Mouse (Mus musculus) left cerebral cortex, postnatal 4 days (tissue): ENCODE data around the gene Dab2ip. TPM values are rescaled to one million over a fixed set of nuclear protein-coding genes. Genes with fewer than 3 reads are reported as not detected.

Experiments
- DNase-seq: peaks from one replicate; pipeline ENCODE4 v3.0.0-alpha.2; 2022
- intact Hi-C: fragments of 180-260 bp; cut with DNase I; formaldehyde crosslinking; loops from one replicate; pipeline ENCODE4 v1.15.1; 2025
- total RNA-seq, 2 experiments: library from RNA; stranded (reverse); gene quantifications; 2 replicates each; pipeline ENCODE4 v1.2.3; 2021

Gene Dab2ip
- total RNA-seq, 2 experiments from 2014 or later: 125 to 135 TPM

DNA sequence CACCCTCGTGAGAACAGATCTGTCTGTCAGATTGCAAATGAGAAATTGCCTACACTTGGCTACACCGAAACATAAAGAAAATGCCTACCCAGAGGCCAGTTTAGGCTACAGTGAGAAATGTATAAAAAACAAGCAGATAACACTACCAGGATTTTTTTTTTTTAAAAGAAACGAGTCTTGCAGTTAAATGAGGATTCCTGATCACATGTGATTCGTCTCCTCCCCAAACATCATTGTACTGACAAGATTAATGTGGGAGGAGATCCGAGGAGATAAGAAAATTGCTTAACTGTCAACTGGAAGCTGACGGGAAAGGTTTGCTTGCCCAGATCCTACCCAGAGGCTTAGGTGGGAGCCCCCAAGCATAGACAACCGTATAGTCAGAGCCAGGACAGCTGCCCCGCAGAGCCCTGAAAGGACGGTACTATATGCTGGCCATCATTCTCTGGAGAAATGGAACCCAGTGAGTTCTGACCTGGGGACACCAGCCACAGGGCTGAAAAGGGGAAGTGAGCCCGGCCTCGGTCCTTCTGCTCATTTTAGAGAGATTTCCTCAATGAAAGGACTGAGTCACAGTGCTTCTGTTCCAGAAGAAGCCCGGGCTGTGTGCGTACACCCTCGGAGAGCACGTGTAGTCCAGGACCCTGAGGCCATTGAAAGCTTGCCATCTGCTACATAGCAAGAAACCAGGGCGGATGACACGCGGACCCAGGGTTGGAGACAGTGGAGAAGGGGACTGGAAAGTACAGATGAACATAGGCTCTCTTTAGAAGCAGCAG is 173.8 kb downstream of the Dab2ip start:
- intact Hi-C loops: no loop called here
- DNase-seq: no peak

DNA sequence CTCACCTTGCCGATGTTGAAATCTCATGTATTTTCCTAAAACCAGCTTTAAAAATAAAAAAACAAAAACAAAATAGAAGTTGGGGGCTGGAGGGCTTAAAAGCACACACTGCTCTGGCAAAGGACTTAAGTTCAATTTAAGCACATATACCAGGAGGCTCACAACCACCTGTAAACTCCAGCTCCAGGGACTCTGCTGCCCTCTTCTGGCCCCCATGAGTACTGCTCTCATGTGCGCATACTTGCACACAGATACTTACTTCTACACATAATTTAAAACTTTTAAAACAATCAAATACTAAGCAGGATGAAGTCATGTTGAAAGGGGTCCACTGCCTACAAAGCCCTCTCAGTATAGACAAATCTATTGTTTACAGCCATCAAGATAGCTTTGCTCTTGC is 176.9 kb downstream of the Dab2ip start:
- intact Hi-C loops: no loop called here
- DNase-seq: no peak

GRCm38 (mm10) chr2:35736061-35736460 is 178.0 kb downstream of the Dab2ip start:
- DNase-seq: no peak
- intact Hi-C loops: no loop called here

- no peak for DNase-seq
- intact Hi-C loops: no loop called here
These were observed 179.5 kb downstream of the Dab2ip start for GRCm38 (mm10) chr2:35737467-35738027.

DNA sequence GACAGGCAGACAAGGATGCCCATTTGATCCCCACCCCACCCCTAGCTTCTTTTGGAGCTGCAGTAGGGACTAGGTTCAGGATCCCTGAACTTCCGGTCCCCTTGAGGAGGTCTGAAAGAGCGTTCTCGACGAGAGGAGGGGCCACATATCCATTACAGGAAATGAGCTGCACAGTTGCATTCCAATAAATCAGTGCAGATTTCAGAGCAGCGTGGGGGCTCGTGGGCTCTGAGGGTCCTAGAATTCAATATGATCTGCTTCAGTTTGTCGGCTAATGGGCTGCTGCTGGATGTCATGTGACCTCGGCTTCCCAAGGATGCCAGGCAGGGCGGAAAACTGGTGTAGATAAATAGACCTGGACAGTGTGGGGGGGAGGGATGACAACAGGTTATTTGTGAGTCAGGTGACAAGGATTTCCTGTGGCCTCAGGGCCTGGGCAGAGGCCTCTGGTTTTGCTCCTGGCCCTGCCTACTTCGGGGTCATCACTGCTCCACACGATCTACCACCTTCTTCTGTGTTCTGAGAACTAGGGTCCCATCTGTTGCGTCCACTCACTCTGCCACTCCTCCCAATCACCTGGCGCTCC is 181.7 kb downstream of the Dab2ip start:
- intact Hi-C loops: no loop called here

DNA sequence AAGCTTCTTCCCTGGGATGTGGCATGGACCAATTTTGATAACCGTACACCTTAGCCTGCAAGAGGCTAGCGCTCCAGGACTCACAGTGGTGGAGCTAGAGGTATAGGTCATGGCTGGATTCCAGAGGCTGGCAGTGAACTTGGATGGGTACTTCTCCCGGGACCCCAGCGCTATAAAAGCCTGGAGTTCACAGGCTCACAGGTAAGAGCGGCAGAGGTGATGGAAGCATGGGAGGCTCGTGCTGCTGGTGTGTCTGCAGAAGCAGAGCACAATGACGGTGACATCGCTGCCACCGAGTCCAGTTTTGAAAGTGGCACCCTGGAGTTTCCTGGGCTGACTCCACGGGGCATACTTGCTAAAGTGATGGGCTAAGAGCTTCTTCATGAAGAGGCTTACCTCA is 187.8 kb downstream of the Dab2ip start:
- intact Hi-C loops: no loop called here
- DNase-seq: no peak

More for the DNA sequence above, 181.7 kb downstream of the Dab2ip start:
- DNase-seq: no peak

DNA sequence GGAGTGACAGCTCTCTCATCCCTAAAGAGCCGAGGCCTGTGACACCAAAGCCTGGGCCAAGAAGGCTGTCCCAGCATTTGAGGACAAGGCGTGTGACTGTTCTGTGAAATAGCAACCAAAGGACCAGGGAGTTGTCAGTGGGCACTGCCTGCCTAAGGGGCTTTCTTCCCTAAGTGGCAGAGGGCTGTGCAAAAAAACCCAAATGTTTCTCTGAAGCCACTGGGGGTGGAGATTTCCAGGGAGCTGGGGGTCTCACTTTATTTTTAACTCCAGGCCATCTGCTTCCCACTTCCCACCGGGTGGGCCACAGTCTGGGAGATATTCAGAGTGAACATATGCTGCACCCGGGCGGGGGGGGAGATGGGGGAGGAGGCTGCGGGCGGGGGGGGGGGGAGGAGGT is 188.6 kb downstream of the Dab2ip start:
- intact Hi-C loops: no loop called here
- peak; percentile 77 for DNase-seq

DNA sequence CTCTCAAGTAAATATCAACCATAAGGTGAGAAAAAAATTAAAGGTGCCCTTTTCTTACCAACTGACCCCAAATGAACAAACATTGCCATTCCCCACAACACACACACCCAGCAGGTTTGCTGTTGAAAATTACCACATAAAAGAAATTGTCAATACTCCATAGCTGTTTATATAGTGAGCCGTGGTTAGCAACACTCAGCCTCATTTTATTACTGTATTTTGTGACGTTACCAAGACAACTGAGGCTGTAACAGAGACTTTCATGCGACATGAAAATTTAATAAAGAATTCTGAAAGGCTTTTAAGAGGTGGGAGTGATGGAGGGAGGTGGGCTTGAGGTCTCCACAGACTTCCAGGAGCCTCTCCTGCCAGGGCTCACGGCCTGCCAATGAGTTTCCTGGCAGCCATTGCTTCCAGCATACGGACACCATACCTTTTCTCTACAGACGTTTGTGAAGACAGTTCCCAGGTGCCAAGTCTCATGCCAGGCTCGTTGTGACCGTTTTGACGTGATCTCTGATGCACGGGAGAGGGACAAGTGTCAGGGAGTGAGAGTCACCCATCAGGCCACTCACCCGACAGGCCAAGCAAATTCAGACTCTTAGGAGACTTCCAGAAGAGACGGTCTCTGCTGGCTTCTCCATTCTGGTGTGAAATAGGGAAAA is 189.4 kb downstream of the Dab2ip start:
- intact Hi-C loops: no loop called here
- DNase-seq: no peak

DNA sequence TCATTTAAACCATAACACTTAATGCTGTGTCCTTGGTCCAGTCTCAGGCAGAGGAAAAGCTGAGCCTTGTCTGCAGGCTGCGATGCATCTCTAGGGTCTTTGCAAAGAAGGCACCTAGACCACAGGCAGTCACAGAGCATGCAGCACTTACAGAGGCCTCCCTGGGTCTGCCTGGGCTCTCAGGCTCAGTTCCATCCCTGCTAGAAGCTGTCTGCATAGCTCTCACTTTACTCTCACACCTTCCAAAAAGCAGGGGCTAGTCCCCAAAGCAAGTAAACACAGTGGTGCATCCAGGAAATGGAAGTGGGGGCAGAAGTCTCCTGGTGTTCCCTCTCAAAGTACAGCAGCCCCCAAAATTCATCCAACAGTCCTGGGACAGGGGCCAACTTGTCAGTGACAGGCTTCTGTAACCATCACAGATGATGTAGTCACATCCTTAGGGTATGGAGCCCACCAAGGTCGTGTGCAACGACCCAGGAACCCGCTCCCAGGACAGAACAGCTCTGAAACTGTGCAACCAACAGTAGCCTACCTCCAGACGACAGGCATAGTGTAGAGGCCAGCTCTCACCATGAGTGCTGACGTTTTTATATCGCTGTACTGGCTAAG is 192.6 kb downstream of the Dab2ip start:
- intact Hi-C loops: no loop called here
- no peak for DNase-seq

- no peak for DNase-seq
- intact Hi-C loops: no loop called here
These were observed 193.9 kb downstream of the Dab2ip start for GRCm38 (mm10) chr2:35751781-35752505.

DNA sequence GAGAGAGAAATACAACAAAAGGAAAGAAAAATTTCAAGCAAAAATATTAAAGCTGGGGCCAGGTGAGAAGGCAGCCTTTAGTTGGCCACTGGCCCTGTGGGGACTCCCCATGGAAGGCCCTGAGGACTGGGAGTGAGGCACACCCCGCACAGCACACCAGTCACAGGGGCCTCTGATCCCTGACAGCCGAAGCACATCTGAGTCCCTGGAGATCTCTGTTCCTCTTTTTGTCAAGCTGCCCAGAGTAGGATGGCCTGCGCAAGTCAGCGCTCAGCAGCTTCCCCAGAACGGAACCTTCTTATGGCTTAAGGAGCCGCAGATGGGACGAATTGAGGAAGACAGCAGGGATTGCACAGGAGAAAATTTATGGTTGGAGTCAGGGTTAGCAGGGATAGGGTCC is 198.4 kb downstream of the Dab2ip start:
- no peak for DNase-seq
- intact Hi-C loops: no loop called here

DNA sequence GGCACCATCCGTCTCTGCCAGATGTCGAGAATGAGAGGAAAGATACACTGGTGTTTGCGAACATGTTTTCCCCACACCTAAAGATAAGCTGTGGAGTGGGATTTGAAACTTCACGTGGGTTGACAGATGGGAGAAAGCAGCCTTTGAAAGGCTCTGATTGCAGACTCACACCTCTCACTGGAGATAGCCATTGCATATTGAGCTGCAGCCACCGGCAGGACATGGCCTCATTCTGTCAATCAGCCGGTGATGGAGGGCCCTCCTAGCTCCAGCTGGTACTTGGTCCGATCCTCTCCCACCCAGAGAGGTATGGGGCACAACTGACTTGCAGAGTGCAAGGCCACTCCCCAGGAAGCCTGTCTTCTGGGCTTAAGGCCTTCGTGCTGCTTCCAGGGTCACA is 202.3 kb downstream of the Dab2ip start:
- DNase-seq: no peak
- intact Hi-C loops: no loop called here

DNA sequence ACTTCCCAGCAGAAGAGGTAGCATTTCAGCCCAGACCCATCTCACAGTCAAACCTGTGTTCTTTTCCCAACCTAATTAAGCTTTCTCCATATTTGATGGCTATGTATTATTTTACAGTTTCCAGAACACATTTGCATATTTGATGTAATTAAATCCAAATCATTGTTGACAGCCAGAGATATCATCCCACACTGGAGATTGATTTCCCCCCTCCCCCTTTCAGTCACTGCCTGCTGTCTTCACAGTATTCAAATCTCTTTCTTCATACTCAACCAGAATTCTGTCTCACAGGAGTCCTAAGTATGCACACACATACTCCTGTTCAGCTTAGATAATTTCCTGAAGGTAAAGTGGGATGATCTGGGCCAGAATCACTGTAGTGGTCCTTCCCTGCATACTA is 202.8 kb downstream of the Dab2ip start:
- DNase-seq: no peak
- intact Hi-C loops: no loop called here

DNA sequence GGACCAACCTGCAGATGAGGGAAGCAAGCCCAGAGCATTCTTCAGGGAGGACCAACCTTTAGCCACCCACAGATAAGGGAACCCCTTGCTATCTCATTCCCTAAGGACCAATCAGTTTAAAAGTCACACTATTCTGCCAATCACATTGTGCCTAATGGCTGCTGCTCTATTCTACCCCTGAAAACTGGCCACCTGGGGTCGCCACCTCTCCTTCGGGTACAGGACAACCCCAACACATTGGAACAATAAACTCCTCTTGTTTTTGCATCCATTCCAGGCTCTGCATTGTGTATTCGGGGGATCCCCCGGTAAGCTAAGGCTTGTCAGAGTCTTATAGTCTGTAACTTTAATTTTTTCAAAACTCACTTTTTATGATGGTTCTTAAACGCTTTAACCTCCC is 203.4 kb downstream of the Dab2ip start:
- DNase-seq: no peak
- intact Hi-C loops: no loop called here

- DNase-seq: no peak
- intact Hi-C loops: no loop called here
These were observed 205.8 kb downstream of the Dab2ip start for GRCm38 (mm10) chr2:35763818-35764217.

GRCm38 (mm10) chr2:35764328-35764727 is 206.3 kb downstream of the Dab2ip start:
- no peak for DNase-seq
- intact Hi-C loops: no loop called here

- no peak for DNase-seq
These were observed 209.9 kb downstream of the Dab2ip start for GRCm38 (mm10) chr2:35767834-35768537.

DNA sequence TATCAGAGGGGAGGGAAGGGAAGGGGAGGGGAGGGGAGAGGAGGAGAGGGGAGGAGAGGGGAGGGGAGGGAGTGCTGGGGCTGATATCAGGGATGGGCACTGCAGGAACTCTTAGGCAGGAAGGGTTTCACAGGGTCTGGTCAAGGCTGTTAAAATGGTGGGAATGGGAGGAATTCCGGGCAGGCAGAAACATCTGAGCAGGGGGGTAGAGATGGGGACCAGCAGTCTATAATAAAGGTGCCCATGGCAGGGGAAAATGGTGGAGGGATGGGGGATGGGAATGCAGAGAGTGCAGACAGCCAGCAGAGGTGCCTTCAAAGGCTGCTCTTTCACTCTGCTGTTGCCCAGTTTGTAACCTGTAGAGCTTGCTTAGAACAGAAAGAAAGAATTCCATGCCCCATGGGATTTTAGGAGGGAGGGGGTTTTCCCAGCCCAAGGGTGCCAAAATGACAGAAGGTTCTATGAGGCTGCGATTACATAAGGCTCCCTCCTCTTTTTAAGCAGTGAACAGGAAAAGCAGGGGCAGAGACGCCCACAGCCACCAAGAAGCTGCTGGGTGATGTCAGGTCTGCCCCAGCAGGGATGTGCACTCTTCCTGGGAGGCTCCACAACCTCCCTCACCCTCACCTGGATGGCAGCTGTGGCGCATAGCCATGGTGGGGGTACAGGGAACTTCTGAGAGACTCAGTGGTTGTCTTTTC is 210.6 kb downstream of the Dab2ip start:
- intact Hi-C loops: no loop called here
- no peak for DNase-seq

More at GRCm38 (mm10) chr2:35767834-35768537, 209.9 kb downstream of the Dab2ip start:
- intact Hi-C loops: no loop called here

DNA sequence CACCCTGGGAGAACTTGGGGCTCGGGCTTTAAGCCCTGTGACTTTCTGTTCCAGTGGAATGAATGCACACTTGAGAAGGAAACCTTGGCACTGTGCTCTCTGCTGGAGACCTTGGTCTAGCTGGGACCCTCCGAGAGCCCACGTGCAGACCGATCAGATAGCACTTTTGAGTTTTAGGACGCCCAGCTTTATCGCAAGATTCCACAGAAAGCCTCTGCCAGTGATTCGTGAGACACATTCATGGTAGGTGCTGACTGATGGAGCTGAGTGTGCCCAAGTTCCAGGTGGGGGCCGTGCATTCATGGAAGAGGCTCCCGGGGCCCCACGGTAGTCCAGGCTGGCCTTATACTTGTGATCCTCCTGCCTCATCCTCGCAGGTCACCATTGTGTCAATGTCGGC is 211.3 kb downstream of the Dab2ip start:
- intact Hi-C loops: no loop called here
- no peak for DNase-seq
